Mouse (Mus musculus) heart, postnatal 4 days (tissue): ENCODE data around the gene Atpif1. TPM values are rescaled to one million over a fixed set of nuclear protein-coding genes. Genes with fewer than 3 reads are reported as not detected.
"Not testable (repeated sequence)": the region's sequence is repeated elsewhere in the genome, so short reads cannot be mapped to it uniquely, and the experiment has no call there.

Experiments used
- DNase-seq: peaks from one replicate; pipeline ENCODE4 v3.0.0; 2021
- total RNA-seq, 2 experiments: library from RNA; stranded (reverse); gene quantifications; 2 replicates each; pipeline ENCODE4 v1.2.3; 2021

The Atpif1 gene
- total RNA-seq = 100 to 1,000 TPM; 626 to 671 TPM

DNA sequence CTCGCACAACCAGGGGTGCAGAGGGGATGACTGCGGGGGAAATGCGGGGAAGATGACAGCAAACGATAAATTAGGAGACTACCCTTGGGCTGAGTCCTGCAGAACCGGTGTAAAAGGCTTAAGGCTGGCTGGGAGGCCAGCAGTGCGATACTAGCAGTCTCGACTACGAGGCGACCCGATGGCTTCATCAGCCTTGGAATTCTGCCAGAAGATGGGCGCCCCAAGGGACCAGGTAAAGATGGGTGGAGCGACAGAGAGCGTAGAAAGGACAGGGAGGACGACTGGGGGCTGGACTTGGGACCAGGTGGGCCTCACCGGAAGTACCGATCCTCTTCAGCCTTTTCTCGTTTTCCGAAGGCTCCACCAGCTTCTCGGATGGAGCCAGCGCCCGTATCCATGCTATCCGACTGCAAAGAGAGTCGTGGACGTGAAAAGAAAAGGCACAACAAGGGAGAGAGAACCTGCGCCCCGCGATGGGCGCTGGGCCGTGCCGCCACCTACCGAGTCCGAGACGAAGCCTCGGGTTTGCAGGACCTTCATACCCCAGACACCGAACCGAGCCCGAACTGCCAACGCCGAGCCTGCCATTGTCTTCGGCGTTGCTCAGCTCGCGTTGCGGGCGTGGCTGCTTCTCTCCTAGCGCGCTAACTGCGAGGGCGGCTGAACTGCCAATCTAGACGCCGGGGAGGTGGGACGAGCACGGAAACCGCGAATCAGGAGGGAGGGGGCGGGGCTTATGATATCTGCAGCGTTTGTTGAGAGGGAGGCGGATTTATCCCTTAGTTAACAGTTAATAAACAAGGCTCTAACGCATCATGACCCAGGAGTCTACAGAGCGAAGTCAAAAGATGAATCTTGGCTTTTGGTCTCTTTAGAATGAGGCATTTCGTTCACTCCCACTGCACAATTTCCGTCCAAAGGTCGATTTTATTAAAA is at the start of gene Atpif1:
Gene Atpif1 (minus strand): TSS at position 679 of the 936 bp plus-strand sequence.
- DNase-seq = peak; percentile 91

DNA sequence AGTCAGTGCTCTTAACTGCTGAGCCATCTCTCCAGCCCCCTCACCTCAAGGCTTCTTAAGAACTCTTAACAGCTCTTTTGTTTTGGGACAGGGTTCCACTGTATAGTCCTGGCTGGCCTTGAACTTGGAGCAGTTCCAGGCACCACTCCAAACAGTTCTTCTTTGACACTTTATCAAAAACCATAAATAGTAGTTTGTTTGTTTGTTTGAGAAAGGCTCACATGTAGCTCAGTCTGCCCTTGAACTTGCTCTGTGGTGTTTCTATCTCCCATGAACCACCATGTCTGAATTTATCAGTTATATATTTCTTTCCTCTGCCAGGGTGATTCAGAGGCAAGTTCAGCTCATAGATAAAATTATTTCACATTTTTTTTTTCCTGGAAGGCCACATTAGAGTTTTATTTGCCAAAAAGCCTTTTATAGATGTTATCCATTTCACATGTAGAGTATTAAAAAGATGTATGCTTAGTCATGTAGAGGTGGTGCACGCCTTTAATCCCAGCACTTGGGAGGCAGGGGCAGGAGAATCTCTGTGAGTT is 41.4 kb upstream of the Atpif1 start:
- no peak for DNase-seq

- no peak for DNase-seq
Observed at GRCm38 (mm10) chr4:132573327-132573726, 39.9 kb upstream of the Atpif1 start.

GRCm38 (mm10) chr4:132571190-132571589 is 37.7 kb upstream of the Atpif1 start:
- DNase-seq = no peak

DNA sequence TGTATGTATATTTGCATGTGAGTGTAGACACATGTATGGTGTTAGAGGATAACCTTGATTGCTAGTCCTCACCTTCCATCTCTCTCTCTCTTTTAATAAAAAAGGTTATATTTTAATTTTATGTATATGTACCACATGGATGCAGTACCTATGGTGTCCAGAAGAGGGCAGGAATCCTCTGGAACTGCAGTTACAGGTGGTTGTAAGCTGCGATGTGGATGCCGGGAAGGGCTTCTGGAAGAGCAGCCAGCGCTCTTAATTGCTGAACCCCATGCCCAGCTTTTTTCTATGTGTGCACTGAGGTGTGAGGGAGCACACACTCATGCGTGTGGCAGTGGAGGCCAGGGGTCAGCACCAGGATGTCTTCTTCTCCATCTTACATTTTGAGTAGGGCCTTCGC is 35.7 kb upstream of the Atpif1 start:
- no peak for DNase-seq

DNA sequence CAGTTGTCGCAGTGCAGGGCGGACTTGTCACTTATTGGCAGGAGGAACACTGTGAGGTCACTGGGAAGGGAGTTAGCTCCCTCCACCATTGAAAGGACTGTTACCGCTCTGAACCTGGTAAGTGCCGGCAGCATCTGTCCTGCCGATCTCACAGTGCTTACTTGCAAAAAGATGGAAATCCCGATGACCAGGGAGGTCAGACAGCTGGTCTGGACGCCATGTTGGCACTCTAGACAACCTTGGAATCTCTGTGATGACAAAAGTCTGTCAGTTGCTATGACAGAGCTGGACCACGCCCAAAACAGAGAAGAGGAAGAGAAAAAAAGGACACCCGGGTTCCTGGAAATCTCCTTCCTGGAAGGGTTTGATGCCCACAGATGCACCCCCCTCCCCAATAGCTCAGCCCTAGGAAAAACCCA is 33.9 kb upstream of the Atpif1 start:
- peak; percentile 56 for DNase-seq

DNA sequence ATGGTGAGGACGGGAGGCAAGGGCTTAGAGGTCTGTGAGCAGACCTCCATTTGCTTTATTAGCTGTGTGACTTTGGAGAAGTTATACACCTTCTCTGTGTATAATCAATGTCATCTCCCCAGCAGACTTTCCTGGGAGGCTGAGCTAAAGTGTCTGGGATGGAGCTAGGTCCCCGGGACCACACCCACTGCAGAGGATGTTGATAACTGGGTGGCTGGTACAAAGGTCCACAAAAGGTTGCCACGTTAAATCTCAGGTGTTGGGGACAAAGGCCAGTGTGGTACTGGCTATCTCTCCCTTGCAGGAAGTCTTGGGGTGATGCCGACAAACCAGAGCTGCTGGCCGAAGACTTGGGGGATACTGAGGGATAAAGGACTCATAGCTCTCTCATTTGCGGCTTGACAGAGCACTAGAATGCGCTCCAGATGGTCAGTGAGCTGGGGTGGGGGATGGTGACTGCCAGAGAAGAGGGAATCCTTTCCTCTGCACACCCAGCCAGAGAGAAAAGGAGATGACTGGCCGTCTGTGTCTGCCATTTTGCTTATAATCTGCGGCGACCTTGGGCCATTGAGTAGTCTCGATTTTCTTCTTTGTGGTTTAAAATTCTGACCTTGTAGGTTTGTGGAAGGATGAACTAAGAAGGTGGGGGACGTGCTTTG is 31.8 kb upstream of the Atpif1 start:
- no peak for DNase-seq

DNA sequence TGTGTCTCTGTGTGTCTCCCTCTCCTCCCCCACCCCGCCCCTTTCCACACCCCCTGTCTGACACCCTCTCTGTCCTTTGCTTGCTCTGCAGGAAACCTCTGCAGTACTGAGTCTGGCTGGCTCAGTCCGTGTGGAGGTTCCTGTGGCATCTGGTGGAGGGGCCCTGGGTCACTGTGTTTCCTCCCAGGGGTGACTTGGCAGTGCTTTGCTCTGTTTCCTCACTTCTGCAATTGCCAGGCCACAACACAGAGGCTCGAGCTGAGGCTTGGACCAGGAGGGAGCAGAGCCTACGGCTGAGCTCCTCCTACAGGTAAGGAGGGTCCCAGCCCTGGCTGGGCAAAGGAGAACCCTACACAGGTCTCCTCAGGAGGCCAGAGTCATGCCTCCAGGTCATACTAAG is 30.5 kb upstream of the Atpif1 start, which contains the start of gene Ptafr:
Gene Ptafr (plus strand): TSS at position 103 of the 400 bp plus-strand sequence.
- peak; percentile 29 for DNase-seq

GRCm38 (mm10) chr4:132563261-132563660 is 29.8 kb upstream of the Atpif1 start:
- no peak for DNase-seq

- DNase-seq = not testable (repeated sequence)
Observed at GRCm38 (mm10) chr4:132555550-132555949, 22.1 kb upstream of the Atpif1 start.

GRCm38 (mm10) chr4:132554653-132555052 is 21.2 kb upstream of the Atpif1 start:
- DNase-seq = no peak

DNA sequence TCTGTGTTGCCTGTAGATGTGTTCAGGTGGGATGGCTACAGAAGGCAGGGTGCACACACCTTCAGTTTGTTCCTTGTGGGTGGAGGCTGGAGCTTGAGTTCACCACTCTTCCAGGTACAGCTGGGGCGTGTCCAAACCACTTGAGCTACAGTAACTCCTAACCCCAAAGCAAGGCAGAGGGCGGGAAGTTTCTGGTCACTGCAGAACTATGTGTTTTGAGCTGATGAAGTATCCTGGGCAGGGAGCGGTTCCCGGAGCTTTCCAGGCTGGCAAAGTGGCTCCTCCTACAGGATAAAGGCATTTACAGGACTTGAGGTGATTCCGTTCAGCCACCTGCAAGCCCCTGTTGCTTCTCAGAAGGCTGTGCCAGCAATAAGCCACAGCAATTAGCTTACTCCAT is 20.8 kb upstream of the Atpif1 start:
- DNase-seq = no peak

DNA sequence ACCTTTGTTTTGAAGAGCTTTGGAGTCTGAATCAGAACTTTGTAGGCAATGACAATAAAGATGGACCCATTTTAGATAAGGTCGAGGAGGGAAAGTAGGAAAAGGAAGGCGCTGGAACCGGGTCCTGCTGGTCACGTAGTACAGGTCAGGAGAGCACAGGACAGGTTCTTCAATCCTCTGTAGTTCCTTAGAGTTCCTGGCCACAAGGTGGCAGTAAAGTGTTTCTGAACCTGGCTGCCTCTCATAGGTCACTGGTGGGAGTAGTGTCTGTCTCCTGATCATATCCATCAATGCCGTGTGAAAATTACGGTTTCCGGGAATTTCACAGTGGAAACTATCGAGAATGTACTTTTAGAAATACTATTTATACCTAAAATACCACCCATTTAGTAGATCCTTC is 12.4 kb upstream of the Atpif1 start:
- DNase-seq = peak; percentile 83

DNA sequence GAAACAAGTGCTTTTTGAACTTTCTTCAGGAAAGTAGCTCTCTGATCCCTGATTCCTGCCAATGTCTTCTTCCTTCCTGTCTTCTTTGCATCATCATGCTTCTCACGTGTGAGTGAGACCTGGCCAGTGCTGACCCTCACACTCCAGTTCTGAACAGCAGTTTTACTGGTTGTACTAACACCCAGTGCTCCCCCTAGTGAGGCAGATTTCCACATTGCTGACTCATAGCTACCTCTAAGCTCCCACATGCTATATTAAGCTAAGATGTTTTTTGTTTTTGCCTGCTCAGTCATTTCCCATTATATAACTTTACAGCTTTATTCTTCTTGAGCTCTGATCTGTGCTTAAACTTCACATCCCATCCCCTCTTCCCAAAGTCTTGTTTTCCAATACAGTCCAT is 9.3 kb upstream of the Atpif1 start:
- no peak for DNase-seq

GRCm38 (mm10) chr4:132541413-132541812 is 8.0 kb upstream of the Atpif1 start:
- DNase-seq = no peak

DNA sequence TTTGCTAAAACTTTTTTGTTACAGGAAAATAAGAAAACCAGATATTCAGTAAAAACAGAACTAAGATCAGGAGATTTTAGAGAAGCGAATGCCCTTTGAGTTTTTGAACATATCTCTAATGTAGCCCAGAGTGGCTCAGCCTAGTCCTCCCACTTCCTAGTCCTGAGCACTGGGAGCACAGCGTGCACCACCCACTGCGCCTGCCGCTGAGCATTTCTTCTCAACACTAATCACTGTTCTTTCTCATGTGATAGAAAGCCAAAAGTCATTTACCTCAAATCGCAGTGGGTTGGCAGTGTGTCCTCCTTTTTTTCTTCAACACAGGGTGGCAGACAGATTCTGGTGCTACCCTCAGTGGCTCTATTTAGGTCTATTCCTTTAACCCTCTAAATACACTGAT is 6.0 kb upstream of the Atpif1 start:
- DNase-seq = no peak

GRCm38 (mm10) chr4:132535406-132536121 is 2.1 kb upstream of the Atpif1 start, which contains the start of gene Dnajc8:
TSS of gene Dnajc8 (plus strand) at chr4:132535550.
- peak; percentile 98 for DNase-seq

- DNase-seq = no peak
Observed at GRCm38 (mm10) chr4:132532496-132532895, 963 bp downstream of the Atpif1 start.

DNA sequence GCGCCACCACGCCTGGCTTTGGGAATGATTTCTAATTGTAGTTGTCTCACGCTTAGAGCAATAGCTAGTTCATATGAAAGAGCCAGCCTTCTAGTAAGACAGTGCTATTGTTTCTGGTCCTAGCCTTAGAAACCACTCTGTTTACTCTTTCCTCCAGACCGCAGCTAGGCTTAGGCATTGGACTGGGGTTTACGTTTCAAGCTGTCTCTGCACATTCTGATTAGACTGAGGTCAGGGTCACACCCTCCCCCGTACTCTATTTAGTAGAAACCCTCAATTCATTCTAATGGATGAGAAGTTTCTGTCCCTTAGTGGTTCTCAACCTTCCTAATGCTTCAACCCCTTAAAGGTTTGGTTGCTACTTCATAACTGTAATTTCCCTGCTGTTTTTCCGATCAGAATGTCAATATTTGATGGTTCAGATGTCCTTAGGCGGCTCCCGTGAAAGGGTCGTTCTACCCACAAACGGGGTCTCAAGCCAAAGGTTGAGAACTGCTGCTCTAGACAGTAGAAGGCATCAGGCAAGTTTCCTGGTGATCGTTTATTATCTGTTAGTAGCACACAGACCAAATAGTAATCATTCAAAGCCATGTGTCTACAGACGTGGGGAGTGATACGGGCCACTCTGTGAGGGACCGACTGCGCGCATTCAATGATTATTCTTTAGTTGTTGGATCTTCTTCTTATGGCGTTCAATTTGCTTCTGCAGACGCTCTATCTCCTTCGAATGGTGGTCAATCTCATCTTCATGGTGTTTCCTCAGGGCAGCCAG is 3.2 kb downstream of the Atpif1 start:
- DNase-seq = no peak

DNA sequence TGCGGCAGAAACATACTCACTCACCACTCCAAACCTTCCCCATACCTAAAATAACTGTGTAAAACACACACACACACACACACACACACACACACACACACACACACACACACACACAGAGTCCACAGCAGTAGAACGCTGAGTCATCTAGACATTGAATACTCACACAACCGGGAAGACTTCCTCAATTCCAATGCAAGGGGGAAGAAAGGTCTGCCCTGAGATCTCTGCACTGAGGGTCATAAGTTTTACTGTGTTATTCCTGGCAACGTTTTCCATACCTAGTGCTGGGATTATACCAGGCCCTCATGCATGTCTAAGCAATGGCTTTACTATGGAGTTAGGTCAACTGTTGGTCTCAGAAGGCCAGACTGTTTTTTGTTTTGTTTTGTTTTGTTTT is 4.1 kb downstream of the Atpif1 start:
- DNase-seq = no peak

DNA sequence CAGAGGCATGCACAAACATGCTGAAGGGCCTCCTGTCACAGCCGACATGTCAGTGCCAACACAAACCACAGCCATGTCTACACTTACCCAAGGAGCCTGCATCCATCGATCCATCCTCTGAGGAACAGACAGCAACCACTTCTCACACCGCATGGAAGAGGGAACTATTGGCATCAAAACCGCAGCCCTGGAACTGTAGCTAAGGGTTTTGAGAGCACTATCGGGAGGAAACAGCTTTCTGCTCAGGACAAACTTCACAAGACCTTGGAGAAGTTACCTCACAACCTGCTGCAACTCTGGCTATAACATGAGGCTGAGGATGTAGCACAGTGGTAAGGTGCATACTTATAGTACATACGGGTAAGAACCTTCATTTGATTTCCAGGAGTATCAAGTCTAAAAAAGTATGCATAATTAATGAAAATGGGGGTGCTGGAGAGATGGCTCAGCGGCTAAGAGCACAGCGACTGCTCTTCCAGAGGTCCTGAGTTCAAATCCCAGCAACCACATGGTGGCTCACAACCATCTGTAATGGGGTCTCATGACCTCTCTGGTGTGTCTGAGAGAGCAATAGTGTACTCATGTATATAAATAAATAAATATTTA is 5.4 kb downstream of the Atpif1 start:
- no peak for DNase-seq
